Mouse (Mus musculus) embryonic facial prominence, embryonic 10.5 days (tissue): ENCODE data around the gene Ppm1h. TPM values are rescaled to one million over a fixed set of nuclear protein-coding genes. Genes with fewer than 3 reads are reported as not detected.

Experiments used
- DNase-seq: peaks from one replicate; pipeline ENCODE4 v3.0.0-alpha.2; 2017; ENCODE audit warnings: low spot score
- H3K27ac ChIP-seq: fragments of 300-500 bp; sonication (generic); replicated peaks from 2 replicates; pipeline ENCODE4 v1.5.1; 2016; ENCODE audit warnings: mild to moderate bottlenecking
- H3K27me3 ChIP-seq: fragments of 300-500 bp; sonication (generic); replicated peaks from 2 replicates; pipeline ENCODE4 v1.6.1; 2016; ENCODE audit warnings: low read depth, mild to moderate bottlenecking; ENCODE audit not compliant: poor library complexity, severe bottlenecking
- H3K36me3 ChIP-seq: fragments of 300-500 bp; sonication (generic); replicated peaks from 2 replicates; pipeline ENCODE4 v1.6.1; 2016; ENCODE audit warnings: mild to moderate bottlenecking, moderate library complexity
- H3K4me1 ChIP-seq: fragments of 300-500 bp; sonication (generic); 2 replicates; pipeline ENCODE4 v1.6.1; 2016
- H3K4me3 ChIP-seq: fragments of 300-500 bp; sonication (generic); 2 replicates; pipeline ENCODE4 v1.5.1; 2016; ENCODE audit warnings: mild to moderate bottlenecking, moderate library complexity
- H3K9me3 ChIP-seq: fragments of 300-500 bp; sonication (generic); 2 replicates; pipeline ENCODE4 v1.6.1; 2016; ENCODE audit warnings: mild to moderate bottlenecking
- WGBS: fragments of 180-500 bp; shearing (Covaris S2); methylation state at CpG from one replicate; pipeline ENCODE4 v1.1.7; 2016; 5-methylcytosine and 5-hydroxymethylcytosine counted together
- polyA plus RNA-seq: library from polyadenylated mRNA; unstranded; fragments of >200 nt; fragmentation: Nextera tagmentation; extraction: Ambion mirVana; gene quantifications from 2 replicates; pipeline ENCODE4 v1.2.1, GENCODE M21; 2016

Ppm1h gene
- polyA plus RNA-seq, 1 experiment from 2014 or later = 3.9 TPM

GRCm38 (mm10) chr10:122808186-122808585 is 129.6 kb downstream of the Ppm1h start:
- DNase-seq = no peak
- Histone ChIP-seq H3K4me3 (no peak overlapping the region), H3K27ac (no peak overlapping the region), H3K9me3 (peaks cover 7% of the 10 kb centered on the region; the same call in 1 of the 2 replicates), H3K36me3 (peaks cover 9% of the 10 kb centered on the region), H3K4me1 (peaks cover 13% of the 10 kb centered on the region), H3K27me3 (no peaks in the 10 kb centered on the region)
- 88% methylated on average over 4 of the region's 4 CpGs for WGBS

GRCm38 (mm10) chr10:122809851-122810250 is 131.3 kb downstream of the Ppm1h start:
- H3K27me3 ChIP-seq = no peaks in the 10 kb centered on the region
- H3K36me3 ChIP-seq = peaks cover 4% of the 10 kb centered on the region
- WGBS = 64% methylated on average over 8 of the region's 8 CpGs
- H3K4me3 ChIP-seq = no peak overlapping the region
- DNase-seq = no peak
- peaks cover 17% of the 10 kb centered on the region for H3K4me1 ChIP-seq
- peaks cover 2% of the 10 kb centered on the region; the same call in 1 of the 2 replicates for H3K9me3 ChIP-seq
- H3K27ac ChIP-seq = no peak overlapping the region

GRCm38 (mm10) chr10:122815094-122815493 is 136.5 kb downstream of the Ppm1h start:
- no peaks in the 10 kb centered on the region for H3K27me3 ChIP-seq
- no peaks in the 10 kb centered on the region for H3K36me3 ChIP-seq
- H3K27ac ChIP-seq = no peak overlapping the region
- no peaks in the 10 kb centered on the region for H3K9me3 ChIP-seq
- H3K4me3 ChIP-seq = no peak overlapping the region
- WGBS = 77% methylated on average over 14 of the region's 14 CpGs
- no peak for DNase-seq
- peaks cover 14% of the 10 kb centered on the region for H3K4me1 ChIP-seq

- H3K9me3 ChIP-seq = no peaks in the 10 kb centered on the region
- H3K27me3 ChIP-seq = no peaks in the 10 kb centered on the region
- no peaks in the 10 kb centered on the region for H3K36me3 ChIP-seq
- no peak for DNase-seq
- no peak overlapping the region for H3K27ac ChIP-seq
- H3K4me1 ChIP-seq = peaks cover 14% of the 10 kb centered on the region
- WGBS = 85% methylated on average over 8 of the region's 8 CpGs
- H3K4me3 ChIP-seq = no peak overlapping the region
These were observed 139.2 kb downstream of the Ppm1h start for GRCm38 (mm10) chr10:122817741-122818140.

- DNase-seq = no peak
- no peaks in the 10 kb centered on the region for H3K36me3 ChIP-seq
- H3K27ac ChIP-seq = no peak overlapping the region
- peaks cover 14% of the 10 kb centered on the region for H3K4me1 ChIP-seq
- no peak overlapping the region for H3K4me3 ChIP-seq
- 97% methylated on average over 6 of the region's 6 CpGs for WGBS
- no peaks in the 10 kb centered on the region for H3K27me3 ChIP-seq
- no peaks in the 10 kb centered on the region for H3K9me3 ChIP-seq
These were observed 141.2 kb downstream of the Ppm1h start for GRCm38 (mm10) chr10:122819808-122820207.

GRCm38 (mm10) chr10:122821549-122821948 is 143.0 kb downstream of the Ppm1h start:
- Histone ChIP-seq H3K4me3 (no peak overlapping the region), H3K4me1 (peaks cover 9% of the 10 kb centered on the region), H3K36me3 (no peaks in the 10 kb centered on the region), H3K27ac (no peak overlapping the region), H3K9me3 (no peaks in the 10 kb centered on the region), H3K27me3 (no peaks in the 10 kb centered on the region)
- DNase-seq = no peak
- 85% methylated on average over 6 of the region's 6 CpGs for WGBS

GRCm38 (mm10) chr10:122823642-122824041 is 145.1 kb downstream of the Ppm1h start:
- Histone ChIP-seq H3K4me3 (no peak overlapping the region), H3K27me3 (no peaks in the 10 kb centered on the region), H3K27ac (peak overlapping the region; percentile 59; the same call in 1 of the 2 replicates), H3K9me3 (no peaks in the 10 kb centered on the region), H3K4me1 (peaks cover 17% of the 10 kb centered on the region), H3K36me3 (no peaks in the 10 kb centered on the region)
- DNase-seq = peak; percentile 25
- 72% methylated on average over 13 of the region's 13 CpGs for WGBS

- Histone ChIP-seq H3K4me1 (peaks cover 17% of the 10 kb centered on the region), H3K4me3 (no peak overlapping the region), H3K36me3 (no peaks in the 10 kb centered on the region), H3K27me3 (no peaks in the 10 kb centered on the region), H3K9me3 (no peaks in the 10 kb centered on the region), H3K27ac (no peak overlapping the region)
- DNase-seq = no peak
- WGBS = 83% methylated on average over 16 of the region's 16 CpGs
These were observed 148.3 kb downstream of the Ppm1h start for GRCm38 (mm10) chr10:122826696-122827331.

GRCm38 (mm10) chr10:122827719-122828414 is 149.3 kb downstream of the Ppm1h start:
- Histone ChIP-seq H3K36me3 (no peaks in the 10 kb centered on the region), H3K9me3 (no peaks in the 10 kb centered on the region), H3K27ac (no peak overlapping the region), H3K27me3 (no peaks in the 10 kb centered on the region), H3K4me1 (peaks cover 17% of the 10 kb centered on the region), H3K4me3 (no peak overlapping the region)
- no peak for DNase-seq
- 62% methylated on average over 12 of the region's 12 CpGs for WGBS

- H3K36me3 ChIP-seq = no peaks in the 10 kb centered on the region
- 88% methylated on average over 3 of the region's 3 CpGs for WGBS
- no peak for DNase-seq
- no peak overlapping the region for H3K4me3 ChIP-seq
- H3K27ac ChIP-seq = no peak overlapping the region
- H3K4me1 ChIP-seq = peaks cover 11% of the 10 kb centered on the region; the same call in 1 of the 2 replicates
- no peaks in the 10 kb centered on the region for H3K9me3 ChIP-seq
- H3K27me3 ChIP-seq = no peaks in the 10 kb centered on the region
These were observed 151.2 kb downstream of the Ppm1h start for GRCm38 (mm10) chr10:122829801-122830217.

GRCm38 (mm10) chr10:122830638-122831037 is 152.1 kb downstream of the Ppm1h start:
- no peak for DNase-seq
- no peaks in the 10 kb centered on the region for H3K36me3 ChIP-seq
- no peak overlapping the region for H3K4me3 ChIP-seq
- 89% methylated on average over 10 of the region's 10 CpGs for WGBS
- peaks cover 11% of the 10 kb centered on the region; the same call in 1 of the 2 replicates for H3K4me1 ChIP-seq
- H3K9me3 ChIP-seq = no peaks in the 10 kb centered on the region
- H3K27ac ChIP-seq = no peak overlapping the region
- no peaks in the 10 kb centered on the region for H3K27me3 ChIP-seq

- no peaks in the 10 kb centered on the region for H3K4me1 ChIP-seq
- no peak overlapping the region for H3K4me3 ChIP-seq
- DNase-seq = no peak
- H3K27me3 ChIP-seq = no peaks in the 10 kb centered on the region
- H3K9me3 ChIP-seq = peaks cover 8% of the 10 kb centered on the region; the same call in 1 of the 2 replicates
- no peaks in the 10 kb centered on the region for H3K36me3 ChIP-seq
- no peak overlapping the region for H3K27ac ChIP-seq
- 93% methylated on average over 8 of the region's 8 CpGs for WGBS
These were observed 163.5 kb downstream of the Ppm1h start for GRCm38 (mm10) chr10:122842014-122842413.

GRCm38 (mm10) chr10:122842961-122843360 is 164.4 kb downstream of the Ppm1h start:
- Histone ChIP-seq H3K27me3 (no peaks in the 10 kb centered on the region), H3K27ac (no peak overlapping the region), H3K36me3 (no peaks in the 10 kb centered on the region), H3K9me3 (peaks cover 8% of the 10 kb centered on the region; the same call in 1 of the 2 replicates), H3K4me3 (no peak overlapping the region), H3K4me1 (peaks cover 5% of the 10 kb centered on the region)
- 93% methylated on average over 8 of the region's 8 CpGs for WGBS
- no peak for DNase-seq
